Mouse (Mus musculus): ENCODE data around the gene Sycn.
"Not testable (repeated sequence)": the region's sequence is repeated elsewhere in the genome, so short reads cannot be mapped to it uniquely, and the experiment has no call there.

Gene Sycn

GRCm38 (mm10) chr7:28540526-28540925, at the start of gene Sycn:
Gene Sycn (plus strand): TSS chr7:28540885.
- CTCF ChIA-PET: interaction anchor here (0.5 kb wide), 1 partner anchor 85 kb away, joined by 3 read pairs; no protein-coding TSS in a partner anchor

DNA sequence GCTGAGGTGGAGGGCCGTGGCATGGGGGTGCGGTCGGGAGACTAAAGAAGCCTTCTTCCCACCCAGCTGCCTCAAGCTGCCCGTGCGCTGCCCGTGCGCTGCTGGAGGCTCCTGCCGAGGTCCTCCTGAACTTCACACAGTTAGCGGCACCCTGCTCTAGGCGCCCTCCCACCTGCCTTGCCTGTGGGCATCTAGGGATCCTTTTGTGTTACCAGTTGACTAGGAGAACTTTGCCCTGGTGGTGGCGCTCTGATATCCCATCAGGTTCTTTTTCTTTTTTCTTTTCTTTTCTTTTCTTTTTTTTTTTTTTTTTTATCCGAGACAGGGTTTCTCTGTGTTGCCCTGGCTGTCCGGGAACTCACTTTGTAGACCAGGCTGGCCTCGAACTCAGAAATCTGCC, 49.8 kb upstream of the Sycn start:
- CTCF ChIA-PET: no interaction called here

GRCm38 (mm10) chr7:28492310-28492709, 48.4 kb upstream of the Sycn start:
- CTCF ChIA-PET: no interaction called here

DNA sequence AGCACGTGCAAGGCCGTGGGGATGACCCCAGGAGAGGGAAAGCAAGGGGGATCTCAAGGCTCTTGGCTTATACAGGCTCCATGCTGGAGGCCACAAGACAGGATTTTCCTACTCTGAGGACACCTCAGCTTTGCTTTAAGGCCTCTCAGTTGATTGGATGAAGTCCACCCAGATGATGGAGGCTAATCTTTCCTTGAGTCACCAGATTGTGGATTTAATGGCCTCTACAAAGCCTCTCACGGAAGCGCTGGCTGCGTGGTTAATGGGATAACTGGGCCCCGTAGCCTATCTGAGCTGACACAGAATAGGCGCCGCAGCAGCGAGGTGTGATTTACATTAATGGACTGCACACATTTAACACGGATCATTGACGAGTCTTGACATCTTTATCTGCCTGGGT, 45.3 kb upstream of the Sycn start:
- CTCF ChIA-PET: no interaction called here

DNA sequence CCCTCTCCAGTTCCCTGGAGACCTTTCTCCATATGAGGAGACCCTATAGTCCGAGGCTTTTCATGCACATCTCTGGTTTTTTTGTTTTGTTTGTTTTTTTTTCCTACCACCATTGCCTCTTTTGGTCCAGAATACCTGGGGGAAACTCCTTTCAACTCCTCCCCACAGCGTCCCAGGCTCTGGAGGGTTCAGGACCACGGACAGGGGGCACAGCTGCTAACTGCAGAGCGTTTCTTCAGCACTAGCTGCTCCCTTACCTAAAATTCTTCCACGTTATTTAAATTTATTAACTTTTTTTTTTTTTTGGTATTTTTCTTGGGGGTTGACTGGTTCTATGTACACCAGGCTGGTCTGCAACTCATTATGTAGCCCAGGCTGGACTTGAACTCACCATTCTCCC, 35.1 kb upstream of the Sycn start:
- CTCF ChIA-PET: no interaction called here

GRCm38 (mm10) chr7:28509121-28509520, 31.6 kb upstream of the Sycn start:
- CTCF ChIA-PET: interaction anchor here (0.6 to 0.7 kb wide), 2 partner anchors 7 to 385 kb away, joined by 3 to 5 read pairs; no protein-coding TSS in a partner anchor

DNA sequence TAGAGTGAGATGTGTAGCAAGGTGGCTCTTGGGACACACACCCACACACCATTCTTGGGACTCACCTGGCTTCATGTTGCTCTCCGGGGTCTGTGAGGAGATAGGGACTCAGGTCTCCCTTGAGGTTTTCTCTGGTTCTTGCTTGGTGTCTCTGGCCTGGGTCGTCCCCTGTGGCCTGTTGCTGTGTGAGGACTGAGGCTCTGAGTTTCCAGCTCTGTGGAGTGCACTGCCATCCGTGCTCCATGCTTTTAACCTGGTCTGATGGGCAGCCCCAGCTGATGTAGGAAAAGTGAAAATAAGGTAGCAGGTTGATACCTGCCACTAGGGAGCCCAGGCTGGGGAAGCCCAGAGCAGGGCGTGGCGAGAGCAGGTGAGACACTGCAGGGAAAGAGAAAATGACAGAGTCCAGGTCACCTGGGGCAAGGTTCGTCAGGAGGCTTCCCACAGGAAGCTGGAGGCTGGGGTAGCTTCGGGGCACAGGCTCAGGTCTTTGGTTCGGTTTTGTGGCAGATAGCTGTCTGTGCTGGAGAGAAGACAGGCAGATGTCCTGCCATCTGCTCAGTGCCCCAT, 30.2 kb upstream of the Sycn start, which contains the start of gene Ifnl2:
Gene Ifnl2 (minus strand): TSS at position 51 of the 570 bp plus-strand sequence.
- CTCF ChIA-PET: not testable (repeated sequence)

- CTCF ChIA-PET: no interaction called here
Measured at GRCm38 (mm10) chr7:28511441-28511840, 29.2 kb upstream of the Sycn start.

DNA sequence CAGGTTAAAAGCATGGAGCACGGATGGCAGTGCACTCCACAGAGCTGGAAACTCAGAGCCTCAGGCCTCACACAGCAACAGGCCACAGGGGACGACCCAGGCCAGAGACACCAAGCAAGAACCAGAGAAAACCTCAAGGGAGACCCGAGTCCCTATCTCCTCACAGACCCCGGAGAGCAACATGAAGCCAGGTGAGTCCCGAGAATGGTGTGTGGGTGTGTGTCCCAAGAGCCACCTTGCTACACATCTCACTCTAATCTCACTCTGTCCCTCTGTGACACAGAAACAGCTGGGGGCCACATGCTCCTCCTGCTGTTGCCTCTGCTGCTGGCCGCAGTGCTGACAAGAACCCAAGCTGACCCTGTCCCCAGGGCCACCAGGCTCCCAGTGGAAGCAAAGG, 18.1 kb upstream of the Sycn start, which contains the start of gene Ifnl3:
Gene Ifnl3 (plus strand): TSS at position 301 of the 400 bp plus-strand sequence.
- CTCF ChIA-PET: not testable (repeated sequence)

GRCm38 (mm10) chr7:28527922-28528719, 12.6 kb upstream of the Sycn start:
- CTCF ChIA-PET: interaction anchor here (0.7 to 0.8 kb wide), 4 partner anchors 15 to 88 kb away, joined by 3 to 5 read pairs (median 4); no protein-coding TSS in a partner anchor

DNA sequence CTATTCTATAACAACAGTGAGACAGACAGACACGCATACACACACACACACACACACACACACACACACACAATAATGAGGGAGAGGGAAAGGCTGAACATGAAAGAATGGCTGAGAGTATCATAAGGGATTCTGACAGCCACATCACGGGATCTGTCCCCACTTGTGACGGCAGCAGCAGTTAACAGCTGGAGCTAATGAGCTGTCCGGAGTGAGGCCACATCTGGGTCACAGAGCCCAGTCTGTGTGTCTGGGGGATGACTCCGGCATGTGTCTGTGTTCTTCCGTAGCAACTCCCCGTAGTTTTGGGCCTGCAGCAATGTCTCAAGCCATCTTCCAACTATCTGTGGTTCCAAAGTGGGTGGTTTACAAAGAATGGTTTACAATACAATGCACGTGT, 8.7 kb upstream of the Sycn start:
- CTCF ChIA-PET: interaction anchor here (0.5 kb wide), 1 partner anchor 90 kb away, joined by 3 read pairs; no protein-coding TSS in a partner anchor

GRCm38 (mm10) chr7:28538886-28539285, 1.8 kb upstream of the Sycn start:
- CTCF ChIA-PET: not testable (repeated sequence)

DNA sequence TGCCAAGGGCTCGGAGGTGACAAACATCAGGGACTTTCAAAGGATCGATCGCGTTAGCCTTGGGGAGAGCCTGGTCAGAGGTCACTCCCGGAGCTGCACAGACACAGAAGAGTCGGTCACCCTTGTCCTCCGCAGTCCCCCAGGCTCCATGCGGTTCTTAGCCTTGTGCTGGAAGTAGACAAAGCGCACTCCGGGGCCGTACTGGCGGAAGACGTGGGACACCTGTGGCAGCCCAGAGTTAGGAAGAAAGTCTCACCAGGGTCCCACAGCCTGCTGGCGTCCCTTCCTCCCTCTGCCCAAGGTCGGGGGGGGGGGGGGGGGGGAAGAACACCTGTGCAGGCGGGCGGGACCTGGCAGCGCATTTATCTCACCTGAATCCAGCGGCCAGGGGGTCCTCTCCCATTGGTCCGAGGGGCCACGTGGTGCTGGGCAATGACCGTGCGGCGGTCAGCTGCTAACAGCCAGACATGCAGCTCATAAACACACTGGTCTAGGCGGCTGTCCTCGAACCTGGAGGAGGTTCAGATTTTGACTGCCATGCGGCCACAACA, 3.4 kb downstream of the Sycn start:
- CTCF ChIA-PET: no interaction called here

DNA sequence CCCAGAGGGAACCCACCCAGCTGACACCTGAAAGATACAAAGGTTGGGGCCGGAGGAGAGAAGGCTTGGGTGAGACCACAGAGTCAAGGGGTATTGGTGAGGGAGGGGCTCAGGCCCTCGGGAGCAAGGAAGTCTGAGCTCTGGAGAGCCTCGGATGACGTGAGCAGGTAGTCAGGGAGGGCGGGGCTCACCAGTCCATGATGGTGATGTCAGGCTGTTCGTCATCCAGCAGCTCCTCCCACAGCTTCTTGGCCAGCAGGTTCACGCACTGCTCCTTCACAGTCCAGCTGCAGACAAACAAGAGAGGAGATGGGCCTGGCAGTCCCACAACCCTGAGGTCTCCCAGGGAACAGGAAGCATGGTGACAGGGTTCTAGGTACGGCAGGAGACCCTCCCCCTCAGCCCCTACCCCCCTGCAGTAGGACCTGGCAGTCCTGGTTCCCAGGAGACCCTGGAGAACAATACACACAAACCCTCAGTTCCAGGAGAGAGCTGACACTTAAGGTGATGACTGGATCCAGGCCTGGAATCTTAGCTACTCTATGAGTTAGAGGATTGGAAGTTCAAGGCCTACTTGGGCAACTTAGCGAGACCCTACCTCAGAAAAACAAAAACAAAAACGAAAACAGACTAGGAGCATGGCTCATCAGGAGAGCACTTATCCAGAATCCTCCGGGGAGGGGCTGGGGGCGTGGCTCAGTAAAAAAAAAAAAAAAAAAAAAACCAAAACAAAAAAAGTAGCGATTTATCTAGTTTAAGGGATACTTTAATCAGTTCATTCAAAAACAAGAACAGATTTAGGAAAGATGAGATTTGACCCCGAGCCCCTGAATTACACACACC, 4.6 kb downstream of the Sycn start:
- CTCF ChIA-PET: interaction anchor here (0.6 kb wide), 1 partner anchor 125 kb away, joined by 3 read pairs; no protein-coding TSS in a partner anchor

DNA sequence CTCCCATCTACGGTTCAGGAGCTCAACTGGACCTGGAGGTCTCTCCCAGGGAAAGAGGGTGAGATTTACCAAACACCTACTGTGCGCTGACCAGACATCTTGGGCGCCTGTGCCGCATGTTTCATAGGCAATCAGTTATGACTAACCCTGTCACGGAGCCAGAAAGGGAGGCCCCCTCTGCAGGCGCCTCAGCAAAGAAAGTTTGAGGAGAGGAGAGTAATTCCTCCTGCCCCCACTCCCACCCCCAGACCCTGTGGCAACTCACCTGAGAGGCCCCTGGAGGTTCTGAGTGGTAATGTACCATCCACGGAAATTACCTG, 5.2 kb downstream of the Sycn start:
- CTCF ChIA-PET: no interaction called here

DNA sequence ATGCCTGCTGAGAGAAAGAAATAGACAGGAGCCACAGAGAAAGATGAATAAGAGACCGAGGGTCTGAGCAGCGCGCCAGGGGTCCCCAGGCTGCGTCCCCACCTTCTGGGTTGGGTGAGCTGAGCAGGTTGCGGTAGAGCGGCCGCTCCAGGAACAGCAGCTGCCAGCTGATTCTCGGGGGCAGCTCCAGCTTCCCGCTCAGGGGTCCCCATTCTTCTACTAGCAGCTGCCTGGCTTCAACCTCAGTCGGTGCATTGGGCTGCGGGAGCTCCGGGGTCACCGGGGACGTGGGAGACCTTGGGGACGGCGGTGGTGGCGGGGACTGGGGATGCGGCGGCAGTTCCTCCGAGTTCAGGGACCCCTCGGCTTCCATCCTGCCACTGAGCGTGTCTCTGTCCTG, 6.0 kb downstream of the Sycn start:
- CTCF ChIA-PET: no interaction called here

DNA sequence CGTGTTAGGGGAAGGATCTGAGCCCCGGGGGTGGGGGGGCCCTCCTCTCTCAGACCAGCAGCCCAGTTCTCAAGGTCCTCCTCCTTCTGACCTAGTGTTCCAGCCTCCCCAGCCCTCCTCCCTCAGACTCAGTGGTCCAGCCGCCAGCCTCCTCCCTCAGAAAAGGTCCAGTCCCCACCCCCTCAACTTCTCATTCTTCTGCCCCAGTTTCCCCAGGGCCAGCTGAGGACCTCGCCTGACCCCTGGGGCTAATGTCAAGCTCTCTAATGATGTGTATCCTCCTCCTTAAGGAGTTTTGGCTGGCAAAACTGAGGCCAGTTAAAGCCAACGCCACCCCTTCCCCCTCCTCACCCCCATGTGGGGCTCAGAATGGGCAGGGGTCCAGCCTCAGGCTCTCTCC, 6.5 kb downstream of the Sycn start, which contains the start of gene Nccrp1:
Gene Nccrp1 (minus strand): TSS at position 101 of the 400 bp plus-strand sequence.
- CTCF ChIA-PET: no interaction called here

DNA sequence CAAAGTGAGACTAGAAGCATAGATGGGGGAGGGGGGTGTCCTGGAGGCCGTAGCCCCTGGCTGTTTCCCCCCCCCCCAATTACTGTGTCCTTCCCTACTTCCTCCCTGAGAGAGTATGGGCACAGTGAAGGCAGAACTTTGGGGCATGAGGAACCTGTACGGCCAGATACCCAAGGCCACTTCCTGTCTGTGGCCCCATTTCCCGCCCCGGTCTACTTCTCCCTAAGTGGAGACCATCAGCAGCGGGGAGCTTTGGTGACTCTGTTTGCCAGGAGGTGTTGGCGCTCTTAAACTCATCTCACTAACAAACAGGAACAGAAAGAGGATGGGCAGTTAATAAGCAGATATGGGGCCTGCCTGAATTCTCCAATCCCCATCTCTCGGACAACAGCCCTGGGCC, 6.9 kb downstream of the Sycn start:
- CTCF ChIA-PET: no interaction called here

DNA sequence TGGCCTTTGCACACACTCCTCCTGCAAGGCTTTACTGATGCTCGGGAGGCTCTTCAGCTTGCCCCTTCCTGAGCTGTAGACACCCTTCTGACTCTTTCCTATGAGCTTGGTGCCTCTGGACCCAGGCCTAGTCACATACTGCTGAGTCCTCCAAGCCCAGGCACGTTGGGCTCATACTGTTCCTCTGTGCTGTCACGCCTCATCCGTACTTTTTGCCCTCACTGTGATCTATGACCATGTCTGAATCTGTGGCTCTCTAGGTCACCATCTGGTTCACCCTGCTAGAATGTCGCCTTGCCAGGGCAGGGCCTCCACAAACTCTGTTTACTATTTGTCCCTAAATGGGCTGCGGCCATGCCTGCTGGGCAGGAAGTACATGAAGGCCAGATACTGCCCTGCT, 12.4 kb downstream of the Sycn start:
- CTCF ChIA-PET: no interaction called here

GRCm38 (mm10) chr7:28555939-28556535, 15.4 kb downstream of the Sycn start:
- CTCF ChIA-PET: no interaction called here

GRCm38 (mm10) chr7:28557069-28557468, 16.4 kb downstream of the Sycn start:
- CTCF ChIA-PET: no interaction called here

DNA sequence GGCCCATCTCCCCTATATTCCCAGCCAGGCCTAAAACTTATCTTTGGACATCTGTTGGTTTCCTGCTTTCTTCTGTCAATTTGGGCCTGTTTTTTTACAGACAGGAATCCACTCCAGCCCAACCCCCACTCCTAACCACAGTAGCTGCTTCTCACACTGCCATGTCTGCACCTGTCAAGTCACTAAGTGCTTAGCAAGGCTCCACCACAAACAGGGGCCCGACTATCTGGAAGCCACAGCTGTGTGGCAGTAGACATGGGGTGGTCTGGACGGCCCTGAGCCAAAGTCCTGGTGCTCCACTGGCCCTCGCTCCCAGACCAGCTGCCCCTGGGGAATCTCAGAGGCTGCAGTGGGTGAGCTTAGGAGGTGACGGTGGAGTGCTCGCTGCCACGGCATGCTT, 17.0 kb downstream of the Sycn start:
- CTCF ChIA-PET: no interaction called here

Data from spleen, embryonic (tissue).